Mouse (Mus musculus): ENCODE measurements around the gene Bicdl1. TPM values are rescaled to one million over a fixed set of nuclear protein-coding genes. Genes with fewer than 3 reads are reported as not detected.

The Bicdl1 gene
- polyA plus RNA-seq, 1 experiment: 143 TPM

GRCm38 (mm10) chr5:115696811-115697210 is 34.6 kb downstream of the Bicdl1 start:
- TF ChIP-seq POLR2A (IDR thresholded peaks at IDR 0.05; ENCODE audit: control insufficient read depth, extremely low read depth, insufficient read depth, low read length, poor library complexity) (no peak), CTCF (IDR thresholded peaks at IDR 0.05; ENCODE audit: borderline replicate concordance, control insufficient read depth, extremely low read depth, insufficient read depth, low read length, poor library complexity) (no peak)
- DNase-seq: no peak
- no peaks in the 10 kb centered on the region for H3K27me3 ChIP-seq (ENCODE audit: control insufficient read depth, insufficient read depth, low read length)

GRCm38 (mm10) chr5:115695191-115695770 is 36.1 kb downstream of the Bicdl1 start:
- Histone ChIP-seq H3K36me3 (ENCODE audit: control insufficient read depth, insufficient read depth, low read length) (no peaks in the 10 kb centered on the region), H3K4me1 (replicated peaks; ENCODE audit: control insufficient read depth, insufficient read depth, low read length) (peaks cover 17% of the 10 kb centered on the region), H3K4me3 (ENCODE audit: control insufficient read depth, insufficient read depth, low read length) (no peak overlapping the region), H3K27ac (ENCODE audit: control insufficient read depth, insufficient read depth, low read length) (no peak overlapping the region), H3K27me3 (ENCODE audit: control insufficient read depth, insufficient read depth, low read length) (no peaks in the 10 kb centered on the region)
- no peak for DNase-seq
- 60% methylated on average over 6 of the region's 6 CpGs for whole genome bisulfite sequencing
- TF ChIP-seq POLR2A (IDR thresholded peaks at IDR 0.05; ENCODE audit: control insufficient read depth, extremely low read depth, insufficient read depth, low read length, poor library complexity) (no peak), CTCF (IDR thresholded peaks at IDR 0.05; ENCODE audit: borderline replicate concordance, control insufficient read depth, extremely low read depth, insufficient read depth, low read length, poor library complexity) (no peak)

More at GRCm38 (mm10) chr5:115696811-115697210, 34.6 kb downstream of the Bicdl1 start:
- no peak overlapping the region for H3K4me3 ChIP-seq (ENCODE audit: control insufficient read depth, insufficient read depth, low read length)
- H3K36me3 ChIP-seq (ENCODE audit: control insufficient read depth, insufficient read depth, low read length): no peaks in the 10 kb centered on the region
- no peak overlapping the region for H3K27ac ChIP-seq (ENCODE audit: control insufficient read depth, insufficient read depth, low read length)
- H3K4me1 ChIP-seq (replicated peaks; ENCODE audit: control insufficient read depth, insufficient read depth, low read length): peaks cover 17% of the 10 kb centered on the region
- WGBS: 95% methylated on average over 5 of the region's 5 CpGs

GRCm38 (mm10) chr5:115693271-115693670 is 38.1 kb downstream of the Bicdl1 start:
- no peaks in the 10 kb centered on the region for H3K36me3 ChIP-seq (ENCODE audit: control insufficient read depth, insufficient read depth, low read length)
- no peak overlapping the region for H3K4me3 ChIP-seq (ENCODE audit: control insufficient read depth, insufficient read depth, low read length)
- H3K27me3 ChIP-seq (ENCODE audit: control insufficient read depth, insufficient read depth, low read length): no peaks in the 10 kb centered on the region
- TF ChIP-seq CTCF (IDR thresholded peaks at IDR 0.05; ENCODE audit: borderline replicate concordance, control insufficient read depth, extremely low read depth, insufficient read depth, low read length, poor library complexity) (no peak), POLR2A (IDR thresholded peaks at IDR 0.05; ENCODE audit: control insufficient read depth, extremely low read depth, insufficient read depth, low read length, poor library complexity) (no peak)
- no peak overlapping the region for H3K27ac ChIP-seq (ENCODE audit: control insufficient read depth, insufficient read depth, low read length)
- no peak for DNase-seq
- 66% methylated on average over 3 of the region's 3 CpGs for WGBS
- H3K4me1 ChIP-seq (replicated peaks; ENCODE audit: control insufficient read depth, insufficient read depth, low read length): peaks cover 13% of the 10 kb centered on the region

GRCm38 (mm10) chr5:115686716-115687115 is 44.7 kb downstream of the Bicdl1 start:
- Histone ChIP-seq H3K27me3 (ENCODE audit: control insufficient read depth, insufficient read depth, low read length) (no peaks in the 10 kb centered on the region), H3K4me3 (ENCODE audit: control insufficient read depth, insufficient read depth, low read length) (no peak overlapping the region), H3K4me1 (replicated peaks; ENCODE audit: control insufficient read depth, insufficient read depth, low read length) (no peaks in the 10 kb centered on the region), H3K36me3 (ENCODE audit: control insufficient read depth, insufficient read depth, low read length) (no peaks in the 10 kb centered on the region), H3K27ac (ENCODE audit: control insufficient read depth, insufficient read depth, low read length) (no peak overlapping the region)
- DNase-seq: no peak
- TF ChIP-seq POLR2A (IDR thresholded peaks at IDR 0.05; ENCODE audit: control insufficient read depth, extremely low read depth, insufficient read depth, low read length, poor library complexity) (no peak), CTCF (IDR thresholded peaks at IDR 0.05; ENCODE audit: borderline replicate concordance, control insufficient read depth, extremely low read depth, insufficient read depth, low read length, poor library complexity) (no peak)
- WGBS: 92% methylated on average over 7 of the region's 7 CpGs

- TF ChIP-seq CTCF (IDR thresholded peaks at IDR 0.05; ENCODE audit: borderline replicate concordance, control insufficient read depth, extremely low read depth, insufficient read depth, low read length, poor library complexity) (no peak), POLR2A (IDR thresholded peaks at IDR 0.05; ENCODE audit: control insufficient read depth, extremely low read depth, insufficient read depth, low read length, poor library complexity) (no peak)
- WGBS: 95% methylated on average over 10 of the region's 10 CpGs
These were observed 46.3 kb downstream of the Bicdl1 start for GRCm38 (mm10) chr5:115685126-115685525.

GRCm38 (mm10) chr5:115671846-115672245 is 59.6 kb downstream of the Bicdl1 start:
- Histone ChIP-seq H3K4me3 (ENCODE audit: control insufficient read depth, insufficient read depth, low read length) (no peak overlapping the region), H3K27ac (ENCODE audit: control insufficient read depth, insufficient read depth, low read length) (no peak overlapping the region), H3K27me3 (ENCODE audit: control insufficient read depth, insufficient read depth, low read length) (no peaks in the 10 kb centered on the region), H3K36me3 (ENCODE audit: control insufficient read depth, insufficient read depth, low read length) (peaks cover 14% of the 10 kb centered on the region), H3K4me1 (replicated peaks; ENCODE audit: control insufficient read depth, insufficient read depth, low read length) (peaks cover 6% of the 10 kb centered on the region)
- 96% methylated on average over 8 of the region's 8 CpGs for whole genome bisulfite sequencing
- DNase-seq: no peak
- TF ChIP-seq CTCF (IDR thresholded peaks at IDR 0.05; ENCODE audit: borderline replicate concordance, control insufficient read depth, extremely low read depth, insufficient read depth, low read length, poor library complexity) (no peak), POLR2A (IDR thresholded peaks at IDR 0.05; ENCODE audit: control insufficient read depth, extremely low read depth, insufficient read depth, low read length, poor library complexity) (no peak)

More at GRCm38 (mm10) chr5:115685126-115685525, 46.3 kb downstream of the Bicdl1 start:
- no peak for DNase-seq
- H3K27ac ChIP-seq (ENCODE audit: control insufficient read depth, insufficient read depth, low read length): no peak overlapping the region
- H3K4me1 ChIP-seq (replicated peaks; ENCODE audit: control insufficient read depth, insufficient read depth, low read length): no peaks in the 10 kb centered on the region
- H3K27me3 ChIP-seq (ENCODE audit: control insufficient read depth, insufficient read depth, low read length): no peaks in the 10 kb centered on the region
- no peak overlapping the region for H3K4me3 ChIP-seq (ENCODE audit: control insufficient read depth, insufficient read depth, low read length)
- H3K36me3 ChIP-seq (ENCODE audit: control insufficient read depth, insufficient read depth, low read length): no peaks in the 10 kb centered on the region

Data from thymus, adult 2 months (tissue).